Mouse (Mus musculus) testis, adult 2 months (tissue): ENCODE results near the gene Kcnab1. TPM values are rescaled to one million over a fixed set of nuclear protein-coding genes. Genes with fewer than 3 reads are reported as not detected.

Source experiments
- H3K27ac ChIP-seq: fragments of 200-500 bp; 2 replicates; pipeline ENCODE4 v1.5.1; 2012; ENCODE audit warnings: low read depth, low read length; ENCODE audit not compliant: control insufficient read depth, insufficient read depth
- H3K27me3 ChIP-seq: fragments of 200-500 bp; 2 replicates; pipeline ENCODE4 v1.6.1; 2012; ENCODE audit warnings: mild to moderate bottlenecking, low read length, moderate library complexity; ENCODE audit not compliant: control insufficient read depth, insufficient read depth
- H3K36me3 ChIP-seq: fragments of 200-500 bp; 2 replicates; pipeline ENCODE4 v1.6.1; 2012; ENCODE audit warnings: mild to moderate bottlenecking, low read length; ENCODE audit not compliant: control insufficient read depth, insufficient read depth
- H3K4me1 ChIP-seq: fragments of 200-500 bp; 2 replicates; pipeline ENCODE4 v1.6.1; 2012; ENCODE audit warnings: low read length; ENCODE audit not compliant: control insufficient read depth, insufficient read depth
- H3K4me3 ChIP-seq: fragments of 200-500 bp; 2 replicates; pipeline ENCODE4 v1.5.1; 2012; ENCODE audit warnings: low read depth, mild to moderate bottlenecking, low read length, moderate library complexity, mixed read lengths; ENCODE audit not compliant: control insufficient read depth
- CTCF ChIP-seq: fragments of 200-500 bp; IDR thresholded peaks from 2 replicates; pipeline ENCODE4 v1.5.1; 2012; ENCODE audit warnings: low read depth, mild to moderate bottlenecking, inconsistent platforms, low read length, moderate library complexity; ENCODE audit not compliant: control insufficient read depth, insufficient read depth, insufficient replicate concordance
- POLR2A ChIP-seq: fragments of 200-500 bp; IDR thresholded peaks from 2 replicates; pipeline ENCODE4 v1.6.1; 2012; ENCODE audit warnings: low read depth, mild to moderate bottlenecking, inconsistent platforms, low read length, moderate library complexity; ENCODE audit not compliant: control insufficient read depth
- polyA plus RNA-seq: library from polyadenylated mRNA; depleted of rRNA; stranded (reverse); fragments of >200 nt; gene quantifications from 2 replicates; pipeline ENCODE4 v1.2.3, GENCODE M21; 2012

The Kcnab1 gene
- polyA plus RNA-seq, 1 experiment = 2.5 TPM

DNA sequence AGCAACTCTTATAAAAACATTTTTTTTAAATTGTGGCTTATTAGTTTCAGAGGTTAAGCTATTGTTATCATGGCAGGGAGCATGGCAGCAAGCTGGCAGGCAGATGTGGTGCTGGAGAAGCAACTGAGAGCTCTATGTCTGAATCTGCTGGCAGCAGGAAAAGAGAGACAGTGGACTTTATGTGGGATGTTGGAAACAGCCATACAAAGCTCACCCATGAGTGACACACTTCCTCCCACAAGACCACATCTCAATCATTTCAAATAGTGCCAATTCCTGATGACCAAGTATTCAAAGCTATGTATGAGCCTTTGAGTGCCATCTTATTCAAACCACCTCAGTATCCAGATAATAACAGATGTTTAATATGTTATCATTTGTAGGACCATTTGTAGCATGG lies 298.7 kb downstream of the Kcnab1 start:
- H3K27me3 ChIP-seq = no peaks in the 10 kb centered on the region
- TF ChIP-seq POLR2A = no peak
- no peak for TF ChIP-seq CTCF
- no peak overlapping the region for H3K4me3 ChIP-seq

DNA sequence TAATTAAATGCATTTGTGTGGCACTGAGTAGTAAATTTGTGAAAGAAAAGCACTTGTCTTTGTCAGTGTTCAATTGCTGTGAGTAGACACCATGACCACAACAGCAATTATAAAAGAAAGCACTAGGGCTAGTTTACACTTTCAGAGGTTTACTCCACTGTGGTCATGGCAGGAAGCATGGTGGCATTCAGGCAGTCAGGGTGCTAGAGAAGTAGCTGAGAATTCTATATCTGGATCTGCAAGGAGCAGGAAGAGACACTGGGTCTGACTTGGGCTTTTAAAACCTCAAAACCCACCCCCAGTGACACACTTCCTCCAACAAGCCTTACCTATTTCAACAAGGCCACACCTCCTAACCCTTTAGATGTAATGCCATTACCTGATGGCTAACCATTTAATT lies 307.4 kb downstream of the Kcnab1 start:
- no peaks in the 10 kb centered on the region for H3K4me1 ChIP-seq
- H3K4me3 ChIP-seq = no peak overlapping the region
- H3K27me3 ChIP-seq = no peaks in the 10 kb centered on the region
- no peak overlapping the region for H3K27ac ChIP-seq
- no peaks in the 10 kb centered on the region for H3K36me3 ChIP-seq
- TF ChIP-seq POLR2A (no peak), CTCF (no peak)

More for the DNA sequence above, 298.7 kb downstream of the Kcnab1 start:
- H3K27ac ChIP-seq = no peak overlapping the region
- no peaks in the 10 kb centered on the region for H3K4me1 ChIP-seq
- H3K36me3 ChIP-seq = no peaks in the 10 kb centered on the region

DNA sequence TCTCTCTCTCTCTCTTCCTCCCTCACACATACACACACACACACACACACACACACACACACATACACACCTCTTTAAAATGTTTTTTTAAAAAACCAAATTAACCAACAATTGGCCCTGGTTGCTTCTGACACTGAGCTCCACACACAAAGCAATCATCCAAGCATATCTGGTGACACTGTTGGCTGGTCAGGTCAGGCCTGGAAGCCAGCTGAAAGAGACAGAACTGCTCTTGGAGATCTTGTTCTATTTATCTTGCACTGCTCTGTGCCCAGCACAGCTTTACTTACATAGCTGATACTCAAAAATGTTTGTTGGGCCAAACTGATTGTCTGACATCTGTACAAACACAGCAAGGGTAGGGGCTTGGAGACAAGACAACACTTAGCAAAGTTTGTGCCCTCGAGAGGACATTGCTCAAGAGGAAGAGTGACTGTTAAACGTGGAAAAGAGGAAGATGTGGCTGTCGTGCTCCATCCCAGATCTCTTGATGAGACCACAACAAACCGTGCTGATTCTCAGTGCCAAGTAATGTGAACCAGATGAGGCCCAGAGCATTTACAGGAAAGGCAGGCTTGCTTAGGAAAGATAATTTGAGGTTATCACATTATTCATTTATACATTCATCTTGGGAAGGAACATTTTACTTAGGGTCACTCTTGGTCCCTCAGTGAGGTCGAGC lies 308.9 kb downstream of the Kcnab1 start:
- no peaks in the 10 kb centered on the region for H3K36me3 ChIP-seq
- no peaks in the 10 kb centered on the region for H3K27me3 ChIP-seq
- H3K4me1 ChIP-seq = no peaks in the 10 kb centered on the region
- no peak overlapping the region for H3K27ac ChIP-seq
- H3K4me3 ChIP-seq = no peak overlapping the region
- TF ChIP-seq CTCF = no peak

DNA sequence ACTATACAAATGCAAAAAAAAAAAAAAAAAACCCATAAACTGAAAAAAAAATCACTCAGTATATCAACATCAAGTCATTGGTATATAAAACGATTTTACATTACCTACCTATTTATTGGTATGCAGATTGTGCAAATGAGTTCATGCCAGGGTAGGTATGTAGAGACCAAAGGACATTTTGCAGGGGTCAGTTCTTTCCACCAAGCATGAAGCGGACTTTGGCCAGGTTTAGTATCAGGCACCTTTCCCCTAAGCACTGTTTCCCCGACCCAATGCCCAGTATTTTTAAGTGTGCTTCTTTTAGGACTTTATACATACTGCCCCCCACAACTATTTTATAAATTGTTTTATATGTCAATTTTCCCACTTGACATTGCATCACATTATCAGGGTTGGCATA lies 310.5 kb downstream of the Kcnab1 start:
- H3K4me3 ChIP-seq = no peak overlapping the region
- no peaks in the 10 kb centered on the region for H3K36me3 ChIP-seq

More for the DNA sequence above, 310.5 kb downstream of the Kcnab1 start:
- TF ChIP-seq POLR2A (no peak), CTCF (no peak)
- Histone ChIP-seq H3K4me1 (no peaks in the 10 kb centered on the region), H3K27me3 (no peaks in the 10 kb centered on the region), H3K27ac (no peak overlapping the region)
